12 mouse cellular contexts compared by ENCODE assay signal in the genomic region with DNA sequence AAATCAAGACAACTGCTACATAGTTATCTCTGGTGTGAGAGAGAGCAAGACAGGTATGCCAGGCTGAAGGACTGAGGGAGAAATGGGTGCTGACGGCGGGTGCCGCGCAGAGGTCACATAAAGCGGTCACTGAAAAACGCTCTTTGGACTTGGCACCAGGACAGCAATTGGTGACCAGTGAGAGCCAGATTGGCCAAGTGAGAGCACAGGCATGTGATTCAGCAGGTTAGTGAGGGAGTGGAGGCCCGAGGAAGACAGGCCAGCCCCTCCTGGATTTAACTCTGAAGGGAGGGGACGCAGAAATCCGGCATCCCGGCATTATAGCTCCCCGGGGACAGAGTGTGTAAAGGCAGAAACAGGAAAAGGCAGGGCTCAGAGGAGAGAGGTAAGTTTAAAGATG. TPM values are rescaled to one million over a fixed set of nuclear protein-coding genes. Genes with fewer than 3 reads are reported as not detected.
DNase-seq lines count a peak whose midpoint lies in the region; ATAC-seq and TF ChIP-seq lines count a peak whose summit lies in the region.
"Had no signal": no experiment of that assay in that cellular context is flagged by ENCODE, and none has a peak within 500 bp of the region (broad histone marks: within the 10 kb centered on the region; RNA-seq: fewer than 3 reads in every experiment).

No protein-coding gene starts in this region.

- H3K9me3 ChIP-seq in kidney, embryonic 15.5 days (replicated peaks), result no peaks in the 10 kb centered on the region
- no peaks in the 10 kb centered on the region for H3K9me3 ChIP-seq in liver, embryonic 15.5 days (replicated peaks)
- H3K9me3 ChIP-seq: lung, embryonic 15.5 days; stomach, embryonic 15.5 days had no signal

- intact Hi-C loops in left cerebral cortex, adult 2 months (cut with DNase I), result no loop called here

- H3K9ac ChIP-seq in kidney, embryonic 15.5 days, result no peak overlapping the region
- H3K9ac ChIP-seq in liver, embryonic 15.5 days, result no peak overlapping the region
- H3K9ac ChIP-seq: lung, embryonic 15.5 days; stomach, embryonic 15.5 days had no signal

- peaks cover 4% of the 10 kb centered on the region; the same call in 1 of the 2 replicates for H3K36me3 ChIP-seq in kidney, embryonic 15.5 days
- 0 out of 2 replicates have a peak, but pooled peaks cover 7% of the 10 kb centered on the region for H3K36me3 ChIP-seq in liver, embryonic 15.5 days (replicated peaks)
- H3K36me3 ChIP-seq: lung, embryonic 15.5 days; stomach, embryonic 15.5 days had no signal

- WGBS in kidney, embryonic 15.5 days, result 64% methylated on average over 11 of the region's 11 CpGs
- 76% methylated on average over 11 of the region's 11 CpGs for WGBS in liver, embryonic 15.5 days (ENCODE audit: insufficient replicate concordance)

- H3K27ac ChIP-seq in kidney, embryonic 15.5 days, result peak overlapping the region; percentile 64
- H3K27ac ChIP-seq in liver, embryonic 15.5 days (replicated peaks), result peak overlapping the region; percentile 58; the same call in 1 of the 2 replicates
- H3K27ac ChIP-seq in left cerebral cortex, adult 2 months, result no peak overlapping the region
- H3K27ac ChIP-seq: lung, embryonic 15.5 days; stomach, embryonic 15.5 days had no signal

- TF ChIP-seq CTCF in left cerebral cortex, adult 2 months (IDR thresholded peaks at IDR 0.05), result no peak

- H3K4me2 ChIP-seq in kidney, embryonic 15.5 days, result no peak overlapping the region
- H3K4me2 ChIP-seq in liver, embryonic 15.5 days, result 0 out of 2 replicates have a peak overlapping the region, but pooled peaks have one; percentile 27
- H3K4me2 ChIP-seq: lung, embryonic 15.5 days; stomach, embryonic 15.5 days had no signal

- peak; percentile 63 for DNase-seq in adrenal gland, postnatal 14 days
- DNase-seq in adrenal gland, postnatal 4 days (ENCODE audit: low spot score in 2 of 2), result no peak
- peak; percentile 23 for DNase-seq in adipocyte (ENCODE audit: low spot score)
- no peak for DNase-seq in urinary bladder, postnatal 4 days (ENCODE audit: low spot score in 2 of 2)
- DNase-seq in left cerebral cortex, adult 2 months (ENCODE audit: extremely low spot score in 1 of 2, low spot score in 2 of 2), result no peak
- DNase-seq in right cerebral cortex, adult 2 months (ENCODE audit: low spot score in 2 of 2), result no peak
- DNase-seq: layer of hippocampus, adult 9-11 months had no signal

- no peaks in the 10 kb centered on the region for H3K27me3 ChIP-seq in kidney, embryonic 15.5 days
- no peaks in the 10 kb centered on the region for H3K27me3 ChIP-seq in liver, embryonic 15.5 days
- H3K27me3 ChIP-seq: lung, embryonic 15.5 days; stomach, embryonic 15.5 days had no signal

- H3K4me3 ChIP-seq in kidney, embryonic 15.5 days (replicated peaks), result no peak overlapping the region
- no peak overlapping the region for H3K4me3 ChIP-seq in liver, embryonic 15.5 days (replicated peaks)
- no peak overlapping the region for H3K4me3 ChIP-seq in left cerebral cortex, adult 2 months
- H3K4me3 ChIP-seq: lung, embryonic 15.5 days; stomach, embryonic 15.5 days had no signal

- ATAC-seq in kidney, embryonic 15.5 days (replicated peaks; ENCODE audit: low FRiP score), result no peak
- peak; percentile 47; the same call in 1 of the 2 replicates for ATAC-seq in liver, embryonic 15.5 days (ENCODE audit: insufficient read depth)
- ATAC-seq: forebrain, embryonic 14.5 days had no signal

- peaks cover 25% of the 10 kb centered on the region for H3K4me1 ChIP-seq in kidney, embryonic 15.5 days
- H3K4me1 ChIP-seq in liver, embryonic 15.5 days (replicated peaks), result peaks cover 35% of the 10 kb centered on the region

RNA-seq across cellular contexts. Expression of a gene that starts 5.3 kb away (rescaled TPM):
- total RNA-seq in adrenal gland, postnatal 14 days (2021), result 135 and 139 TPM in 2 replicates
- 100 to 1,000 TPM; 115 to 116 TPM for total RNA-seq in adrenal gland, postnatal 4 days (2021)
- polyA plus RNA-seq in kidney, embryonic 15.5 days (2015; fragmentation: Nextera tagmentation; extraction: Ambion mirVana), result 67.6 and 73.2 TPM in 2 replicates
- 62.7 and 69.9 TPM in 2 replicates for polyA plus RNA-seq in liver, embryonic 15.5 days (2015; fragmentation: Nextera tagmentation; extraction: Ambion mirVana)
- 10 to 100 TPM; 78.9 to 85.0 TPM for total RNA-seq in left cerebral cortex, adult 2 months (2021)

RNA-seq across cellular contexts. Expression of a gene that starts 9.9 kb away (rescaled TPM):
- 26.0 and 26.4 TPM in 2 replicates for total RNA-seq in adrenal gland, postnatal 14 days (2021)
- 10 to 100 TPM; 31.2 to 33.2 TPM for total RNA-seq in adrenal gland, postnatal 4 days (2021)
- polyA plus RNA-seq in kidney, embryonic 15.5 days (2015; fragmentation: Nextera tagmentation; extraction: Ambion mirVana), result 171 and 182 TPM in 2 replicates
- 86.2 and 92.9 TPM in 2 replicates for polyA plus RNA-seq in liver, embryonic 15.5 days (2015; fragmentation: Nextera tagmentation; extraction: Ambion mirVana)
- 10 to 100 TPM; 19.8 to 20.0 TPM for total RNA-seq in left cerebral cortex, adult 2 months (2021)

RNA-seq across cellular contexts. Expression of a gene that starts 35.9 kb away (rescaled TPM):
- total RNA-seq in adrenal gland, postnatal 14 days (2021), result 0.52 and 0.83 TPM in 2 replicates
- 1 to 10 TPM; 2.8 to 2.9 TPM for total RNA-seq in adrenal gland, postnatal 4 days (2021)
- polyA plus RNA-seq in kidney, embryonic 15.5 days (2015; fragmentation: Nextera tagmentation; extraction: Ambion mirVana), result 7.8 and 9.4 TPM in 2 replicates
- 0.05 and 0.12 TPM in 2 replicates for polyA plus RNA-seq in liver, embryonic 15.5 days (2015; fragmentation: Nextera tagmentation; extraction: Ambion mirVana)
- total RNA-seq in left cerebral cortex, adult 2 months (2021), result 100 to 1,000 TPM; 141 to 148 TPM

RNA-seq across cellular contexts. Expression of a gene that starts 43.6 kb away (rescaled TPM):
- 20.9 and 25.7 TPM in 2 replicates for total RNA-seq in adrenal gland, postnatal 14 days (2021)
- 10 to 100 TPM; 11.3 to 13.3 TPM for total RNA-seq in adrenal gland, postnatal 4 days (2021)
- polyA plus RNA-seq in kidney, embryonic 15.5 days (2015; fragmentation: Nextera tagmentation; extraction: Ambion mirVana), result 3.4 and 5.8 TPM in 2 replicates
- 1.9 and 2.4 TPM in 2 replicates for polyA plus RNA-seq in liver, embryonic 15.5 days (2015; fragmentation: Nextera tagmentation; extraction: Ambion mirVana)
- total RNA-seq in left cerebral cortex, adult 2 months (2021), result 1 to 10 TPM; 1.2 to 1.4 TPM

Comparison
In these comparisons a context has a peak if more than half of its experiments do, and no peak if none do; other contexts are left out.
1. DNase-seq: peak in adrenal gland, postnatal 14 days (single experiment) and adipocyte (single experiment); none in adrenal gland, postnatal 4 days (0 of 2), urinary bladder, postnatal 4 days (0 of 2), left cerebral cortex, adult 2 months (0 of 2) and right cerebral cortex, adult 2 months (0 of 2).
2. RNA of a gene that starts 35.9 kb away (total RNA-seq): 141 to 148 TPM in left cerebral cortex, adult 2 months; 2.8 to 2.9 TPM in adrenal gland, postnatal 4 days and 0.52 to 0.83 TPM in adrenal gland, postnatal 14 days; every median in the first group is over 10 times any median in the second.